Mouse (Mus musculus) T-cell, adult 2 months (primary cell): ENCODE data around the gene Snrpb2.

Experiments
- DNase-seq: peaks from one replicate; pipeline ENCODE4 v3.0.0; 2022; ENCODE audit warnings: low spot score

Snrpb2 gene

DNA sequence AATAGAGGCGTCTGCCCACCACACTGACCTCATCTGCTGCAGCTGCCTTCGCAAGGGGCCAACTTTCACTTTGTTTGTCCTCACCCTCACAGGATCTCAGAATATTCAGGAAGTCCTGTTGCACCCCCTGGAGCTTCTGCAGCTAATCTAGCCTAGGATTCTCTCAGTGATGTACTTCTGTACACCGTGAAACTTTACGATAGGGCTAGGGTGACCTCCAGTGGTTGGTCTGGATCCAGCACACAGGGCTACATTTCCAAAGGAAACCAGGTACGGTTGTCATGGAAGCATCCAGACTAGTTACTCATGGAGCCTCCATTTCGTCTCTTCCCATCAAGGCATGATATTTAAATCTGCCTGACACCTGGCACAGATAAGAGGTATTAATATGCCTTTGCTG is 30.9 kb downstream of the Snrpb2 start:
- no peak for DNase-seq

DNA sequence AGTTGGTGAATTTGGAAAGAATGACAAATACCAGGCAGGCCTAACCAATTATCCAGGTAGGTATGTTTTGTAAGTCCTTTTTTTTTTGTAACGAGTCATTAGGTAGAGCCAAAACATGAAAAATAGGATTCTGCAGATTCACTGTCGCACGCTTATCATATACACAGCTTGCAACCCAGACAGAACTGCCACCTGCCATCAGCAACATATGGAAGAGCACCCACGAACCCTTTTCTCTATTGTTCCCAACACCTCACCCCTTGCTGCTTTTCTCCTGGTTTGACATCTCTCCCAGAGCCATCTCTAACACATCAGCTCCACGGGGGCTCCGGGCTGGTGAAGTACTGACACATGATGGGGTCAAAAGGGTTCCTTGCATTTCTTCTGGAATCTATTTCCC is 31.9 kb downstream of the Snrpb2 start:
- no peak for DNase-seq

DNA sequence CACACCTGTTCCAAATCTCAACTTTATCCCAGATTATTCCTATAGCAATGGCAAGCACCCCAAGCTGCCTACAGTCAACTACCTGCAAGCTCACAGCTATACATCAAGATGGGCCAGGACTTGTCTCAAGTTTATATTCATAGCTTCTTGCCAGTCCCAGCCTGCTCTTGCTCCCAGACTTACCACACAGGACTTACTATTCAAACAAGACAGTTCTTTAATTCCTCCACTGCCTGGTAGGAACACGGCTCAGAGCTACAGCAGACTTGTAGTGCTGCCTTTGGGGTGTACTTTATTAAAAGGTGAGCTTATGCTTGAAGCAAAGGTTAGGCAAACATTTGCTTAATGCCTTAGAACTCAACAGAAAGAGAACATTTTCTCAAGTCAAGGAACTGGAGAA is 34.3 kb downstream of the Snrpb2 start:
- DNase-seq, result no peak

DNA sequence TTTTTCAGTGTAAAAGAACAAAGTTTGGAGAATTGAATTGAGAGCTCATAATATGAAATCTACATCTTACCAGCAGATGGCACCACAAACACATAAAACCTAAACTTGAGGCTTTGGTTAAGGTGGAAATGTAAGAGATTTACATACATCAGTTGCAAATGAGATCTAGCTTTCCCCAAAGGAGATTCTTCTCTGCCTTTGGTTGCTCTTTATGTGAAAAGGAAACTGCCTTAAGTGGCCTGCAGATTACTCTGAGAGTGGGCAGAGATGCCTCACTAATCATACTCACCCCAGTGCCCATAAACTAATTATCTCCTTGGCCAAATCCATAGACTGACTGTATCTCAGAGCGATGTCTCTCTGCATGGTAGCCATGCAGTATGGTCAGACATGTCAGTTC is 51.0 kb downstream of the Snrpb2 start:
- no peak for DNase-seq

DNA sequence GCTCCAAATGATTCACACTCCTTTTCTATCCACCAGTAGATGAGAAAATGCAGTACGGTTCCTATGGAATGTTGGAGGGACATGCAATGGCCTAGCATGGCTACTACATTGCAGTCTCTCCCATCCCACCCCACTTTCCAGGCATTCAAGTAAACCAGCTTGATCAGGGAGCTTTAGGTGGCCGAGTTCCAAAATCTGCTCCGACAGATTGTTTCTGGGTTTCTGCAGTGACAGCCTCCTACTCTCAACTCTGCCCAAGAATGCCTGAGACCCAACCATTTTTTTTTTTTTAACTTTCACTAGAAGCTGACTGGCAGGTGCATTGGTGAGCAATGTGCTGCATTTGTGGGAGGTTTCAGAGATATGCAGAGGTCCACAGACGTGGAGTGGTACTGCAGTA is 51.9 kb downstream of the Snrpb2 start:
- DNase-seq, result no peak

DNA sequence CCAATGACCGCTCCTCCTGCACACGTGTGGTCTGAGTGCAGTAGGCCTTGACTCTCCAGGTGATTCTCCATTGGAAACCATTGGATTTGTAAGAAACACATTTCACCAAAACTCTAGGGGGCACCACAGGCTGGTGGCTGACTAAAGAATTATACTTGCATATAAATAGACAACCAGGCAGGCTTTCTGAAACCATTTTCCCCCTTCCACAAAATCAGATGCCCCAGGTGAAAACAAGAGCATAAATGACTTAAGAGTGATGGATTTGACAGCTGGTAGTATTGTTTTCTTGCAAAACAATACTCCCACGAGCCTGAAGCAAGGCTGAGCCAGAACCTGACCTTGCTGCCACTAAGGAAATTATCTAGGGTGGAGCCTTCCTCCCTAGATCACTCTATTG is 54.6 kb downstream of the Snrpb2 start:
- DNase-seq, result no peak

DNA sequence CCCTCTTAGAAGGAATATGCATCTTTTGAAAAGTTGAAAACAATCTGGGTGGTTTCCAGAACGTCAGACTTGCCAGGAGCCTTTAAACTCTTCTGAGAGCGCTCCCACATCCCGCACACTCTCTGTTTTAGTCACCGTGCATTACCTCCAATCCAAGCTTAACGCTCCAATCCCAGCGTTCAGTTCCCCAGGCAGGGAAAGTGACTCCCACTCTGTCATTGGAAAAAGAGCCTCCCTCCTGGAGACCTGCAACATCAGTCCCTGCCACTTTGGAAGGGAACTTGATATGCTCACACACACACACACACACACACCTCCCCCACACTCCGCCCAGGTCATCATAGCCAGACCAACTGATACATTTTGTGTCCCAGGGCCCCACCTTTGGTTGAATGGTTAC is 55.4 kb downstream of the Snrpb2 start:
- DNase-seq, result no peak
